Mouse (Mus musculus) neural tube, embryonic 13.5 days (tissue): ENCODE results near the gene Otub1. TPM values are rescaled to one million over a fixed set of nuclear protein-coding genes. Genes with fewer than 3 reads are reported as not detected.
A peak's percentile ranks its signal among the peaks of the same experiment; 100 is the strongest.

Experiments
- ATAC-seq: fragments of 200-750 bp; cut with Nextera tagmentation; 2 replicates; pipeline ENCODE4 v1.8.0; 2017; ENCODE audit warnings: low read depth, mild to moderate bottlenecking, moderate TSS enrichment, moderate library complexity
- H3K27ac ChIP-seq: fragments of 300-500 bp; sonication (generic); replicated peaks from 2 replicates; pipeline ENCODE4 v1.5.1; 2015; ENCODE audit warnings: moderate library complexity, mild to moderate bottlenecking, inconsistent platforms
- H3K27me3 ChIP-seq: fragments of 300-500 bp; sonication (generic); 2 replicates; pipeline ENCODE4 v1.6.1; 2015; ENCODE audit warnings: mild to moderate bottlenecking, inconsistent platforms
- H3K36me3 ChIP-seq: fragments of 300-500 bp; sonication (generic); 2 replicates; pipeline ENCODE4 v1.6.1; 2015; ENCODE audit warnings: mild to moderate bottlenecking, inconsistent platforms
- H3K4me1 ChIP-seq: fragments of 300-500 bp; sonication (generic); replicated peaks from 2 replicates; pipeline ENCODE4 v1.6.1; 2015; ENCODE audit warnings: inconsistent platforms
- H3K4me2 ChIP-seq: fragments of 300-500 bp; sonication (generic); 2 replicates; pipeline ENCODE4 v1.6.1; 2015; ENCODE audit warnings: inconsistent platforms, mild to moderate bottlenecking, moderate library complexity
- H3K4me3 ChIP-seq: fragments of 300-500 bp; sonication (generic); 2 replicates; pipeline ENCODE4 v1.5.1; 2015; ENCODE audit warnings: mild to moderate bottlenecking, inconsistent platforms
- H3K9ac ChIP-seq: fragments of 300-500 bp; sonication (generic); 2 replicates; pipeline ENCODE4 v1.6.1; 2015; ENCODE audit warnings: moderate library complexity, mild to moderate bottlenecking, inconsistent platforms
- H3K9me3 ChIP-seq: fragments of 300-500 bp; sonication (generic); 2 replicates; pipeline ENCODE4 v1.6.1; 2016; ENCODE audit warnings: inconsistent platforms
- WGBS: fragments of 180-500 bp; shearing (Covaris S2); methylation state at CpG from one replicate; pipeline ENCODE4 v1.1.7; 2015; 5-methylcytosine and 5-hydroxymethylcytosine counted together
- polyA plus RNA-seq: library from polyadenylated mRNA; unstranded; fragments of >200 nt; fragmentation: Nextera tagmentation; extraction: Ambion mirVana; gene quantifications from 2 replicates; pipeline ENCODE4 v1.2.1, GENCODE M21; 2015

Otub1 gene
- polyA plus RNA-seq, 1 experiment from 2014 or later: 243 TPM

DNA sequence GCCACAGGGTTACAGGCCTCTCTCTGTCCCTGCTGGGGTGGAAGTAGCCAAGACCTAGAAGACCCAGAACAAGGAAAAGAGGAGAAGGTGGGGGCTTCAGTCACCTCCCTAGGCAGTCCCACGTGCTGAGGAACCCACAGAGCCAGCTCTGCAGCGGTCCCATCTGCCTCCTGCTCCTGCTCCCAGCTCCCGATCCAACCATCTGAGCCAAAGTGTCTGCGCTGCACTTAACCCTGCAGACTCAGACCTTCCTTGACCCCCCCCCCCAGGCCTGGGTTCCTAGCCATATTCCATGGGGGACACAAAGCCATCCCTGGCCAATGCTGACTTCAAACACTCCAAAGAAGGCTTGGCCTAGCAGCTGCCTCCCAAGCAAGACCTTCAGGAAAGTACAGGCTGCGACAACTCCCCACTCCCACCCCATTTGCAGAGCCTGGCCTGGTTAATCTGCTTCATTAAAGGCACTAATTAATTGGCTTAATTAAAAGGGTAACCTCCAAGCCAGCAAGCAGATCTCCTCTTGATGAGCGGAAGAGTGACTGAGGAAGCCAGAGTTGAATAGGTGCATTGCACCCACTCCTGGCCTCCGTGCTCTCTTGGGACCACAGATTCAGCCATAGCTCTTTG is 54.7 kb downstream of the Otub1 start:
- Histone ChIP-seq H3K9me3 (no peaks in the 10 kb centered on the region), H3K27me3 (peaks cover 38% of the 10 kb centered on the region), H3K36me3 (no peaks in the 10 kb centered on the region), H3K4me2 (no peak overlapping the region), H3K27ac (no peak overlapping the region), H3K4me3 (no peak overlapping the region), H3K9ac (no peak overlapping the region), H3K4me1 (peaks cover 98% of the 10 kb centered on the region)
- 68% methylated on average over 7 of the region's 7 CpGs for WGBS
- no peak for ATAC-seq

DNA sequence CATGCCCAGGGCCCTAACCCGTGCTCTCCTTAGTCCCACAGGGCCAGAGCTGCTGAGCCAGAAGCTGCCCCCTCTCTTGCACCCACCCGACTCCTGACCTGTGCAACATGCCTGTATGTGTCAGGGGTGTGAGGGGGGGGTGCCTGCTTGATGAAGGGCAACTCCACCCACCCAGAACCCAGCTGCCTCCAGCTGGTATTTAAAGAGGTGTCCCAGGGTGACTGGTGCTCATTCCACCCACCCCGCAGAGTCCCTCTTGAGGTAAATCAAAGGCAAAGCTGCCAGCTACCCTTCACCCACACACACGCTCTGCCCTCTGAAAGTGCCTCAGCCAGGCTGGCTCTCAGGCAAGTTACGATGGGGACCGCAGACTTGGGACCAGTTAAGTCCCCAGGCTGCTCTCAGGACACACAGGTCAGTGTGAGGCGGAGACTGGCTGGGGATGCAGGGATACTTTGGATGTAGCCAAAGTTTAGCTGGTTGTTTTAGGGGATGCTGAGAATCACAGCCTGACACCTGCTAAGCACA is 56.9 kb downstream of the Otub1 start:
- Histone ChIP-seq H3K9me3 (no peaks in the 10 kb centered on the region), H3K27ac (peak overlapping the region; percentile 42; the same call in 1 of the 2 replicates), H3K36me3 (no peaks in the 10 kb centered on the region), H3K4me1 (peaks cover 93% of the 10 kb centered on the region), H3K27me3 (peaks cover 51% of the 10 kb centered on the region), H3K9ac (0 out of 2 replicates have a peak overlapping the region, but pooled peaks have one; percentile 32), H3K4me3 (no peak overlapping the region), H3K4me2 (no peak overlapping the region)
- WGBS: 47% methylated on average over 7 of the region's 7 CpGs
- no peak for ATAC-seq

GRCm38 (mm10) chr19:7148541-7149085 is 57.5 kb downstream of the Otub1 start:
- 55% methylated on average over 8 of the region's 8 CpGs for WGBS
- ATAC-seq: no peak
- no peaks in the 10 kb centered on the region for H3K9me3 ChIP-seq
- H3K36me3 ChIP-seq: no peaks in the 10 kb centered on the region
- H3K4me2 ChIP-seq: no peak overlapping the region
- 0 out of 2 replicates have a peak overlapping the region, but pooled peaks have one; percentile 32 for H3K9ac ChIP-seq
- H3K27ac ChIP-seq: peak overlapping the region; percentile 42
- peaks cover 93% of the 10 kb centered on the region for H3K4me1 ChIP-seq
- H3K4me3 ChIP-seq: no peak overlapping the region
- H3K27me3 ChIP-seq: peaks cover 48% of the 10 kb centered on the region

Other genes with a start within 250 kb of the Otub1 start
- gene Ppp1r14b, start 231.3 kb downstream of the Otub1 start, polyA plus RNA-seq: 191 and 211 TPM in 2 replicates
- gene Plcb3, start 229.8 kb downstream of the Otub1 start, polyA plus RNA-seq: 23.8 and 27.3 TPM in 2 replicates
- gene Fkbp2, start 225.8 kb downstream of the Otub1 start, polyA plus RNA-seq: 104 and 120 TPM in 2 replicates
- 37.2 and 39.3 TPM in 2 replicates for gene Vegfb, start 218.7 kb downstream of the Otub1 start, polyA plus RNA-seq
- 21.5 and 23.0 TPM in 2 replicates for gene Dnajc4, start 213.7 kb downstream of the Otub1 start, polyA plus RNA-seq
- 22.6 and 25.8 TPM in 2 replicates for gene Nudt22, start 210.2 kb downstream of the Otub1 start, polyA plus RNA-seq
- gene Trpt1, start 210.2 kb downstream of the Otub1 start, polyA plus RNA-seq: 14.9 and 18.2 TPM in 2 replicates
- 4.4 and 4.9 TPM in 2 replicates for gene Fermt3, start 186.8 kb downstream of the Otub1 start, polyA plus RNA-seq
- gene Stip1, start 166.3 kb downstream of the Otub1 start, polyA plus RNA-seq: 244 and 248 TPM in 2 replicates
- 4.4 and 5.2 TPM in 2 replicates for gene Macrod1, start 149.5 kb downstream of the Otub1 start, polyA plus RNA-seq
- gene Flrt1, start 100.6 kb downstream of the Otub1 start, polyA plus RNA-seq: 9.6 and 10.9 TPM in 2 replicates
- gene Cox8a, start 11.3 kb upstream of the Otub1 start, polyA plus RNA-seq: 918 and 1,011 TPM in 2 replicates
- gene Naa40, start 34.9 kb upstream of the Otub1 start, polyA plus RNA-seq: 58.1 TPM in 2 replicates
- 31.0 and 31.1 TPM in 2 replicates for gene Rcor2, start 61.0 kb upstream of the Otub1 start, polyA plus RNA-seq
- 45.3 and 48.0 TPM in 2 replicates for gene Mark2, start 135.5 kb upstream of the Otub1 start, polyA plus RNA-seq
- 29.1 and 29.2 TPM in 2 replicates for gene Spindoc, start 176.7 kb upstream of the Otub1 start, polyA plus RNA-seq
- 16.5 and 17.0 TPM in 2 replicates for gene 2700081O15Rik, start 211.3 kb upstream of the Otub1 start, polyA plus RNA-seq